Mouse (Mus musculus) cortical plate, adult 2 months (tissue): ENCODE results near the gene Nf1.

ENCODE experiments used
- CTCF ChIP-seq: fragments of 200-500 bp; IDR thresholded peaks from 2 replicates; pipeline ENCODE4 v1.5.1; 2011; ENCODE audit warnings: mild to moderate bottlenecking, control low read depth, low read length; ENCODE audit not compliant: insufficient read depth; ENCODE audit errors: extremely low read depth
- POLR2A ChIP-seq: fragments of 200-500 bp; IDR thresholded peaks from 2 replicates; pipeline ENCODE4 v1.6.1; 2011; ENCODE audit warnings: mild to moderate bottlenecking, low read length, control low read depth; ENCODE audit not compliant: insufficient read depth; ENCODE audit errors: extremely low read depth

GRCm38 (mm10) chr11:79452966-79453365 lies 113.5 kb downstream of the Nf1 start:
- no peak for TF ChIP-seq CTCF
- TF ChIP-seq POLR2A: no peak
